Mouse (Mus musculus) megakaryocyte, embryonic 14.5 days (primary cell): ENCODE measurements around the gene Sbsn. TPM values are rescaled to one million over a fixed set of nuclear protein-coding genes. Genes with fewer than 3 reads are reported as not detected.

Source experiments
- H3K27me3 ChIP-seq: replicated peaks from 2 replicates; pipeline ENCODE3; 2012; ENCODE audit warnings: inconsistent platforms
- H3K36me3 ChIP-seq: replicated peaks from 2 replicates; pipeline ENCODE3; 2012; ENCODE audit warnings: low read length, inconsistent platforms, mixed read lengths
- H3K4me1 ChIP-seq: 2 replicates; pipeline ENCODE4 v1.6.1; 2012; ENCODE audit warnings: inconsistent platforms
- H3K4me3 ChIP-seq: replicated peaks from 2 replicates; pipeline ENCODE3; 2012; ENCODE audit warnings: moderate library complexity, mild to moderate bottlenecking, inconsistent platforms
- H3K9me3 ChIP-seq: 2 replicates; pipeline ENCODE4 v1.6.1; 2012; ENCODE audit warnings: inconsistent platforms
- FLI1 ChIP-seq: IDR thresholded peaks from 2 replicates; pipeline ENCODE4 v1.6.1; 2012; ENCODE audit warnings: low read length, inconsistent platforms, mixed read lengths
- GATA1 ChIP-seq: IDR thresholded peaks from 3 replicates; pipeline ENCODE4 v1.6.1; 2012; ENCODE audit warnings: mixed read lengths, low read length, inconsistent platforms, borderline replicate concordance
- polyA plus RNA-seq: library from polyadenylated mRNA; stranded (reverse); fragments of >175 nt; gene quantifications from 2 replicates; pipeline ENCODE4 v1.2.3, GENCODE M21; 2012; ENCODE audit warnings: low replicate concordance; ENCODE audit not compliant: insufficient read depth

The Sbsn gene
- polyA plus RNA-seq, 1 experiment = 0.21 TPM

- peaks cover 3% of the 10 kb centered on the region for H3K4me1 ChIP-seq
- H3K4me3 ChIP-seq = no peak overlapping the region
- peaks cover 24% of the 10 kb centered on the region for H3K9me3 ChIP-seq
- H3K36me3 ChIP-seq = peaks cover 3% of the 10 kb centered on the region
- TF ChIP-seq GATA1 = no peak
- TF ChIP-seq FLI1 = no peak
- peaks cover 9% of the 10 kb centered on the region for H3K27me3 ChIP-seq
Measured at GRCm38 (mm10) chr7:30749824-30750606, 1.3 kb upstream of the Sbsn start.

- Histone ChIP-seq H3K9me3 (peaks cover 29% of the 10 kb centered on the region), H3K4me3 (no peak overlapping the region), H3K36me3 (peaks cover 8% of the 10 kb centered on the region), H3K4me1 (peaks cover 31% of the 10 kb centered on the region), H3K27me3 (peaks cover 13% of the 10 kb centered on the region)
- TF ChIP-seq FLI1 (no peak), GATA1 (no peak)
Measured at GRCm38 (mm10) chr7:30757001-30757400, 5.7 kb downstream of the Sbsn start.

GRCm38 (mm10) chr7:30758853-30759252, 7.6 kb downstream of the Sbsn start:
- H3K27me3 ChIP-seq = peaks cover 25% of the 10 kb centered on the region
- peaks cover 22% of the 10 kb centered on the region for H3K9me3 ChIP-seq
- TF ChIP-seq FLI1 (no peak), GATA1 (no peak)
- peaks cover 8% of the 10 kb centered on the region for H3K36me3 ChIP-seq
- H3K4me1 ChIP-seq = peaks cover 44% of the 10 kb centered on the region
- no peak overlapping the region for H3K4me3 ChIP-seq

GRCm38 (mm10) chr7:30761769-30762352, 10.6 kb downstream of the Sbsn start:
- H3K36me3 ChIP-seq = no peaks in the 10 kb centered on the region
- TF ChIP-seq GATA1 (no peak), FLI1 (no peak)
- peaks cover 35% of the 10 kb centered on the region for H3K27me3 ChIP-seq
- H3K4me3 ChIP-seq = no peak overlapping the region
- H3K4me1 ChIP-seq = peaks cover 60% of the 10 kb centered on the region
- no peaks in the 10 kb centered on the region for H3K9me3 ChIP-seq

GRCm38 (mm10) chr7:30763456-30763855, 12.2 kb downstream of the Sbsn start, which contains the start of gene Dmkn:
Dmkn (plus strand) TSS chr7:30763756.
- H3K4me3 ChIP-seq = no peak within 1 kb of the TSS
- H3K27me3 ChIP-seq = peaks cover 42% of the 10 kb centered on the region
- H3K36me3 ChIP-seq = no peaks in the 10 kb centered on the region
- TF ChIP-seq FLI1 (no peak), GATA1 (no peak)
- peaks cover 65% of the 10 kb centered on the region for H3K4me1 ChIP-seq
- H3K9me3 ChIP-seq = no peaks in the 10 kb centered on the region

GRCm38 (mm10) chr7:30765173-30765572, 13.9 kb downstream of the Sbsn start:
- TF ChIP-seq GATA1 (no peak), FLI1 (no peak)
- peak overlapping the region; percentile 53 for H3K4me3 ChIP-seq
- H3K4me1 ChIP-seq = peaks cover 64% of the 10 kb centered on the region
- no peaks in the 10 kb centered on the region for H3K36me3 ChIP-seq
- no peaks in the 10 kb centered on the region for H3K9me3 ChIP-seq
- peaks cover 50% of the 10 kb centered on the region for H3K27me3 ChIP-seq

- Histone ChIP-seq H3K9me3 (peaks cover 4% of the 10 kb centered on the region; the same call in 1 of the 2 replicates), H3K4me1 (peaks cover 57% of the 10 kb centered on the region), H3K27me3 (peaks cover 53% of the 10 kb centered on the region), H3K4me3 (no peak overlapping the region), H3K36me3 (no peaks in the 10 kb centered on the region)
- TF ChIP-seq GATA1 (no peak), FLI1 (no peak)
Measured at GRCm38 (mm10) chr7:30766408-30766807, 15.1 kb downstream of the Sbsn start.

- peaks cover 42% of the 10 kb centered on the region for H3K27me3 ChIP-seq
- H3K4me3 ChIP-seq = no peak overlapping the region
- TF ChIP-seq FLI1 = no peak
- no peak for TF ChIP-seq GATA1
- H3K4me1 ChIP-seq = peaks cover 35% of the 10 kb centered on the region
- no peaks in the 10 kb centered on the region for H3K36me3 ChIP-seq
- peaks cover 13% of the 10 kb centered on the region for H3K9me3 ChIP-seq
Measured at GRCm38 (mm10) chr7:30769236-30769635, 18.0 kb downstream of the Sbsn start.

- H3K4me3 ChIP-seq = no peak overlapping the region
- no peak for TF ChIP-seq GATA1
- no peak for TF ChIP-seq FLI1
- no peaks in the 10 kb centered on the region for H3K36me3 ChIP-seq
- peaks cover 26% of the 10 kb centered on the region for H3K4me1 ChIP-seq
- H3K27me3 ChIP-seq = peaks cover 24% of the 10 kb centered on the region
- peaks cover 12% of the 10 kb centered on the region for H3K9me3 ChIP-seq
Measured at GRCm38 (mm10) chr7:30776104-30776503, 24.8 kb downstream of the Sbsn start.

GRCm38 (mm10) chr7:30777081-30777579, 25.9 kb downstream of the Sbsn start:
- Histone ChIP-seq H3K27me3 (peaks cover 24% of the 10 kb centered on the region), H3K36me3 (no peaks in the 10 kb centered on the region), H3K9me3 (peaks cover 2% of the 10 kb centered on the region; the same call in 1 of the 2 replicates), H3K4me1 (peaks cover 33% of the 10 kb centered on the region), H3K4me3 (no peak overlapping the region)
- TF ChIP-seq FLI1 (no peak), GATA1 (no peak)
